Mouse (Mus musculus): ENCODE results near the gene Pin4.

- no peak for TF ChIP-seq GATA1 (IDR thresholded peaks at IDR 0.05; ENCODE audit: borderline replicate concordance, low read length)
- no peak for TF ChIP-seq FLI1 (IDR thresholded peaks at IDR 0.05; ENCODE audit: low read length)
Measured at GRCm38 (mm10) chrX:102163096-102163495, 43.8 kb downstream of the Pin4 start.

Data from megakaryocyte, embryonic 14.5 days (primary cell).